Mouse (Mus musculus): ENCODE results near the gene C1qtnf1. TPM values are rescaled to one million over a fixed set of nuclear protein-coding genes. Genes with fewer than 3 reads are reported as not detected.

C1qtnf1 gene
- polyA plus RNA-seq, 1 experiment, result 3.4 TPM

GRCm38 (mm10) chr11:118409106-118410072 is 18.6 kb upstream of the C1qtnf1 start:
- no peaks in the 10 kb centered on the region for H3K4me1 ChIP-seq (ENCODE audit: control insufficient read depth, insufficient read depth, low read length)
- no peak overlapping the region for H3K27ac ChIP-seq (ENCODE audit: insufficient read depth, low read length)
- TF ChIP-seq CTCF (IDR thresholded peaks at IDR 0.05; ENCODE audit: extremely low read depth, insufficient read depth, low read length) (no peak), POLR2A (IDR thresholded peaks at IDR 0.05; ENCODE audit: extremely low read depth, insufficient read depth, low read length) (no peak)
- no peak overlapping the region for H3K4me3 ChIP-seq (ENCODE audit: insufficient read depth, low read length)

GRCm38 (mm10) chr11:118410073-118410444 is 17.9 kb upstream of the C1qtnf1 start:
- Histone ChIP-seq H3K4me1 (ENCODE audit: control insufficient read depth, insufficient read depth, low read length) (no peaks in the 10 kb centered on the region), H3K4me3 (ENCODE audit: insufficient read depth, low read length) (no peak overlapping the region), H3K27ac (ENCODE audit: insufficient read depth, low read length) (no peak overlapping the region)
- no peak for TF ChIP-seq POLR2A (IDR thresholded peaks at IDR 0.05; ENCODE audit: extremely low read depth, insufficient read depth, low read length)
- TF ChIP-seq CTCF (IDR thresholded peaks at IDR 0.05; ENCODE audit: extremely low read depth, insufficient read depth, low read length), result no peak

DNA sequence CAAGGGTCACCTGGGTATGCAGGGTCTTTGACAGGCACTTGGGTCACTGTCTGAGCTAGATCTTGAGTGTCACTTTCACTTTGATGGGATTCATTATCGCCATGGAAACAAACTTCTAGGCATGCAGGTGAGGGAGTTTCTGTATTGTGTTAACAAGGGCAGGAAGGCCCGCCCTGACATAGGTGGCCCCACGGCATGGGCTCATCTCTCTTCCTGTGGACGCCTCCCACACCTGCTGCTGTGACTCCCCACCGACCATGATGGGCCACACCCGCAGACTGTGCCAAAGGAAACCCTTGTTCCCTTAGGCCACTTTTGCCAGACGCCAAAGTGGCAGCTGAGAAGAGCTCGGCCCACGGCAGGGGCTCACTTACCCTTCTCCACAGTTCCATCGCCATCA is 17.5 kb upstream of the C1qtnf1 start:
- TF ChIP-seq CTCF (IDR thresholded peaks at IDR 0.05; ENCODE audit: extremely low read depth, insufficient read depth, low read length) (no peak), POLR2A (IDR thresholded peaks at IDR 0.05; ENCODE audit: extremely low read depth, insufficient read depth, low read length) (no peak)
- Histone ChIP-seq H3K27ac (ENCODE audit: insufficient read depth, low read length) (no peak overlapping the region), H3K4me1 (ENCODE audit: control insufficient read depth, insufficient read depth, low read length) (no peaks in the 10 kb centered on the region), H3K4me3 (ENCODE audit: insufficient read depth, low read length) (no peak overlapping the region)

- H3K4me3 ChIP-seq (ENCODE audit: insufficient read depth, low read length), result no peak overlapping the region
- no peak for TF ChIP-seq POLR2A (IDR thresholded peaks at IDR 0.05; ENCODE audit: extremely low read depth, insufficient read depth, low read length)
- no peak for TF ChIP-seq CTCF (IDR thresholded peaks at IDR 0.05; ENCODE audit: extremely low read depth, insufficient read depth, low read length)
- no peak overlapping the region for H3K27ac ChIP-seq (ENCODE audit: insufficient read depth, low read length)
- no peaks in the 10 kb centered on the region for H3K4me1 ChIP-seq (ENCODE audit: control insufficient read depth, insufficient read depth, low read length)
Measured at GRCm38 (mm10) chr11:118411271-118411670, 16.7 kb upstream of the C1qtnf1 start.

DNA sequence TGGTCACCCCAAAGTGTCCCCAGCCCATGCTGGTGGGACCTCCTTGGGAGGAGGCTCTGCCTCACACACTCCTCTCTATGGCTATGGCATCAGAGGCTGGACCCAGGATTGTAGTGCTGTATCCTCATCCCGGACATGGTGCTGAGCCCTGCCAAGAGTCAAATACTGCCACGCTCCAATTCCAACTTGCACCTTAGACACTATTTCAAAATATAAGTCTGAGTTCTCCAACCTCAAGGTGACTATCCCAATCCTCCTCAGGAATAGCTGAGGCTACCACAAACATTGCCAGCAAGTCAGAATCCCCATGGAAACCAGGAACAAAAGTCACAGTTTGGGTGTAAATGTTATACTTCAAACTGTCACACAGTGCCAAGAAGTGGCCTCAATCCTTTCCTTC is 15.4 kb upstream of the C1qtnf1 start:
- TF ChIP-seq CTCF (IDR thresholded peaks at IDR 0.05; ENCODE audit: extremely low read depth, insufficient read depth, low read length), result no peak
- TF ChIP-seq POLR2A (IDR thresholded peaks at IDR 0.05; ENCODE audit: extremely low read depth, insufficient read depth, low read length), result no peak
- Histone ChIP-seq H3K4me1 (ENCODE audit: control insufficient read depth, insufficient read depth, low read length) (no peaks in the 10 kb centered on the region), H3K4me3 (ENCODE audit: insufficient read depth, low read length) (no peak overlapping the region), H3K27ac (ENCODE audit: insufficient read depth, low read length) (no peak overlapping the region)

GRCm38 (mm10) chr11:118413055-118413454 is 14.9 kb upstream of the C1qtnf1 start:
- no peak for TF ChIP-seq CTCF (IDR thresholded peaks at IDR 0.05; ENCODE audit: extremely low read depth, insufficient read depth, low read length)
- TF ChIP-seq POLR2A (IDR thresholded peaks at IDR 0.05; ENCODE audit: extremely low read depth, insufficient read depth, low read length), result no peak
- no peak overlapping the region for H3K4me3 ChIP-seq (ENCODE audit: insufficient read depth, low read length)
- no peak overlapping the region for H3K27ac ChIP-seq (ENCODE audit: insufficient read depth, low read length)
- peaks cover 2% of the 10 kb centered on the region; the same call in 1 of the 2 replicates for H3K4me1 ChIP-seq (ENCODE audit: control insufficient read depth, insufficient read depth, low read length)

GRCm38 (mm10) chr11:118414270-118414669 is 13.7 kb upstream of the C1qtnf1 start:
- Histone ChIP-seq H3K4me1 (ENCODE audit: control insufficient read depth, insufficient read depth, low read length) (peaks cover 2% of the 10 kb centered on the region; the same call in 1 of the 2 replicates), H3K4me3 (ENCODE audit: insufficient read depth, low read length) (no peak overlapping the region), H3K27ac (ENCODE audit: insufficient read depth, low read length) (no peak overlapping the region)
- TF ChIP-seq POLR2A (IDR thresholded peaks at IDR 0.05; ENCODE audit: extremely low read depth, insufficient read depth, low read length), result no peak
- TF ChIP-seq CTCF (IDR thresholded peaks at IDR 0.05; ENCODE audit: extremely low read depth, insufficient read depth, low read length), result no peak

- TF ChIP-seq CTCF (IDR thresholded peaks at IDR 0.05; ENCODE audit: extremely low read depth, insufficient read depth, low read length) (no peak), POLR2A (IDR thresholded peaks at IDR 0.05; ENCODE audit: extremely low read depth, insufficient read depth, low read length) (no peak)
- Histone ChIP-seq H3K27ac (ENCODE audit: insufficient read depth, low read length) (no peak overlapping the region), H3K4me3 (ENCODE audit: insufficient read depth, low read length) (no peak overlapping the region), H3K4me1 (ENCODE audit: control insufficient read depth, insufficient read depth, low read length) (peaks cover 2% of the 10 kb centered on the region; the same call in 1 of the 2 replicates)
Measured at GRCm38 (mm10) chr11:118415630-118416029, 12.4 kb upstream of the C1qtnf1 start.

DNA sequence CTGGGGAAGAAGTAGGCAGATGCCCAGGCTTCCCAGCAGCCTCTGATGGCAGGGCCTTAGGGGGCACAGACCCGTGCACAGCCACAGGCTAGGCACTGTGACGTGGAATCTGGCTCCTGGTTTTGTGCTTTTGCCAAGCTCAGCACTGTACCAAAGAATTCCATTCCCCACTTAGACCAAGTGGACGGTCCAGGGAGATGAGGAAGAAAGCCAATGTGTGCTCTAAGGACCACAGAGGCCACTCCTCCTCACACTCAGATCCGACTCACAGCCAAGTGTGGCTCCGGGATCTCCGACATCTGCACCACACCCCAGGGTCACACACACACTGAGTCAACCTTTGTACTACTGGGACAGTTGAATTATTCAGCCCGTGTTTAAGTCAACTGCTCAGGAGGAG is 12.0 kb upstream of the C1qtnf1 start:
- Histone ChIP-seq H3K4me3 (ENCODE audit: insufficient read depth, low read length) (no peak overlapping the region), H3K27ac (ENCODE audit: insufficient read depth, low read length) (no peak overlapping the region), H3K4me1 (ENCODE audit: control insufficient read depth, insufficient read depth, low read length) (peaks cover 2% of the 10 kb centered on the region; the same call in 1 of the 2 replicates)
- TF ChIP-seq CTCF (IDR thresholded peaks at IDR 0.05; ENCODE audit: extremely low read depth, insufficient read depth, low read length) (no peak), POLR2A (IDR thresholded peaks at IDR 0.05; ENCODE audit: extremely low read depth, insufficient read depth, low read length) (no peak)

GRCm38 (mm10) chr11:118417496-118417895 is 10.5 kb upstream of the C1qtnf1 start:
- Histone ChIP-seq H3K4me1 (ENCODE audit: control insufficient read depth, insufficient read depth, low read length) (peaks cover 2% of the 10 kb centered on the region; the same call in 1 of the 2 replicates), H3K27ac (ENCODE audit: insufficient read depth, low read length) (no peak overlapping the region), H3K4me3 (ENCODE audit: insufficient read depth, low read length) (peak overlapping the region; percentile 93; the same call in 1 of the 2 replicates)
- no peak for TF ChIP-seq POLR2A (IDR thresholded peaks at IDR 0.05; ENCODE audit: extremely low read depth, insufficient read depth, low read length)
- no peak for TF ChIP-seq CTCF (IDR thresholded peaks at IDR 0.05; ENCODE audit: extremely low read depth, insufficient read depth, low read length)
